Mouse (Mus musculus) forebrain, embryonic 11.5 days (tissue): ENCODE measurements around the gene Rprd1b. TPM values are rescaled to one million over a fixed set of nuclear protein-coding genes. Genes with fewer than 3 reads are reported as not detected.

Source experiments
- ATAC-seq: fragments of 200-750 bp; cut with Nextera tagmentation; replicated peaks from 2 replicates; pipeline ENCODE4 v1.8.0; 2017; ENCODE audit warnings: moderate TSS enrichment; ENCODE audit not compliant: low FRiP score
- DNase-seq: peaks from one replicate; pipeline ENCODE4 v3.0.0-alpha.2; 2017; ENCODE audit warnings: low spot score
- H3K27ac ChIP-seq: fragments of 300-500 bp; sonication (generic); 2 replicates; pipeline ENCODE4 v1.5.1; 2014; ENCODE audit warnings: low read depth, low read length
- H3K27me3 ChIP-seq: fragments of 300-500 bp; sonication (generic); 2 replicates; pipeline ENCODE4 v1.6.1; 2014; ENCODE audit warnings: mild to moderate bottlenecking, low read length, mixed read lengths; ENCODE audit not compliant: control insufficient read depth, insufficient read depth
- H3K36me3 ChIP-seq: fragments of 300-500 bp; sonication (generic); 2 replicates; pipeline ENCODE4 v1.6.1; 2014; ENCODE audit warnings: mild to moderate bottlenecking, low read length, moderate library complexity, mixed read lengths; ENCODE audit not compliant: control insufficient read depth, insufficient read depth
- H3K4me1 ChIP-seq: fragments of 300-500 bp; sonication (generic); replicated peaks from 2 replicates; pipeline ENCODE4 v1.6.1; 2014; ENCODE audit warnings: low read length, mixed read lengths; ENCODE audit not compliant: control insufficient read depth, insufficient read depth
- H3K4me2 ChIP-seq: fragments of 300-500 bp; sonication (generic); 2 replicates; pipeline ENCODE4 v1.6.1; 2014; ENCODE audit warnings: low read depth, mild to moderate bottlenecking, low read length, moderate library complexity, mixed read lengths; ENCODE audit not compliant: severe bottlenecking
- H3K4me3 ChIP-seq: fragments of 300-500 bp; sonication (generic); 2 replicates; pipeline ENCODE4 v1.5.1; 2014; ENCODE audit warnings: low read depth, low read length
- H3K9ac ChIP-seq: fragments of 300-500 bp; sonication (generic); 2 replicates; pipeline ENCODE4 v1.6.1; 2014; ENCODE audit warnings: low read length
- H3K9me3 ChIP-seq: fragments of 300-500 bp; sonication (generic); 2 replicates; pipeline ENCODE4 v1.6.1; 2016; ENCODE audit warnings: low read length, mixed read lengths; ENCODE audit not compliant: control insufficient read depth
- whole genome bisulfite sequencing: fragments of 180-500 bp; shearing (Covaris S2); extraction: QIAGEN DNeasy Blood & Tissue Kit; methylation state at CpG from one replicate; pipeline ENCODE4 v1.1.7; 2014; 5-methylcytosine and 5-hydroxymethylcytosine counted together
- polyA plus RNA-seq: library from polyadenylated mRNA; unstranded; fragments of >200 nt; fragmentation: Nextera tagmentation; extraction: Ambion mirVana; gene quantifications from 2 replicates; pipeline ENCODE4 v1.2.1, GENCODE M21; 2014

The Rprd1b gene
- polyA plus RNA-seq, 1 experiment from 2014 or later, result 65.6 TPM

GRCm38 (mm10) chr2:158163034-158163433 lies 134.7 kb downstream of the Rprd1b start:
- no peak for DNase-seq
- Histone ChIP-seq H3K27me3 (no peaks in the 10 kb centered on the region), H3K4me2 (no peak overlapping the region), H3K9me3 (no peaks in the 10 kb centered on the region), H3K36me3 (no peaks in the 10 kb centered on the region), H3K9ac (no peak overlapping the region), H3K4me3 (no peak overlapping the region), H3K27ac (no peak overlapping the region), H3K4me1 (no peaks in the 10 kb centered on the region)
- 84% methylated on average over 6 of the region's 6 CpGs for WGBS
- no peak for ATAC-seq

- Histone ChIP-seq H3K27ac (no peak overlapping the region), H3K4me2 (no peak overlapping the region), H3K9me3 (no peaks in the 10 kb centered on the region), H3K36me3 (no peaks in the 10 kb centered on the region), H3K4me1 (no peaks in the 10 kb centered on the region), H3K4me3 (no peak overlapping the region), H3K9ac (no peak overlapping the region), H3K27me3 (no peaks in the 10 kb centered on the region)
- 82% methylated on average over 4 of the region's 4 CpGs for WGBS
- ATAC-seq, result no peak
- DNase-seq, result no peak
These were observed 137.5 kb downstream of the Rprd1b start for GRCm38 (mm10) chr2:158165776-158166175.

DNA sequence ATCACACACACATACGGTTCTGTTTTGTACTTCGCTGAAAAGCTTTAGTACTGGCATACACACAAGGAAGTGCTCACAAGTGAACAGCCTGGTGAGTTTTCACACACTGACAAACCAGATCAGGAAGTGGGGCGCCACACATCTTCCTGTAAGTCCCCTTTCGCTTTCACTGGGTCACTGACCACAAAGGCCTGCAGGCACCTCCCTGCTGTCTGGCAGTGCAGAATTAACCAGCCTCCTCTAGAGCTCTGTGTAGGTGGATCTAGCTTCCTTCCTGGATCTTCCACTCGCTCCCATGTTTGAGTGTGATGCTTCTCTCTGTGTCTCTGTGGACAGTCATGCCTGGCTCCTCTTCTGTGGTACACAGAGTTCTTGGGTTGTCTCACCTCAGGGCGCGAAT lies 138.3 kb downstream of the Rprd1b start:
- DNase-seq, result no peak
- H3K9me3 ChIP-seq, result no peaks in the 10 kb centered on the region
- WGBS, result 85% methylated on average over 7 of the region's 7 CpGs
- H3K27ac ChIP-seq, result no peak overlapping the region
- no peak overlapping the region for H3K4me2 ChIP-seq
- no peaks in the 10 kb centered on the region for H3K27me3 ChIP-seq
- H3K9ac ChIP-seq, result no peak overlapping the region
- H3K4me1 ChIP-seq, result no peaks in the 10 kb centered on the region
- no peaks in the 10 kb centered on the region for H3K36me3 ChIP-seq
- no peak for ATAC-seq
- no peak overlapping the region for H3K4me3 ChIP-seq

GRCm38 (mm10) chr2:158167496-158168205 lies 139.4 kb downstream of the Rprd1b start:
- Histone ChIP-seq H3K4me3 (no peak overlapping the region), H3K27ac (no peak overlapping the region), H3K9me3 (no peaks in the 10 kb centered on the region), H3K36me3 (no peaks in the 10 kb centered on the region), H3K9ac (no peak overlapping the region), H3K4me1 (no peaks in the 10 kb centered on the region), H3K4me2 (no peak overlapping the region), H3K27me3 (no peaks in the 10 kb centered on the region)
- WGBS, result 88% methylated on average over 9 of the region's 9 CpGs
- DNase-seq (no peak), ATAC-seq (no peak)

DNA sequence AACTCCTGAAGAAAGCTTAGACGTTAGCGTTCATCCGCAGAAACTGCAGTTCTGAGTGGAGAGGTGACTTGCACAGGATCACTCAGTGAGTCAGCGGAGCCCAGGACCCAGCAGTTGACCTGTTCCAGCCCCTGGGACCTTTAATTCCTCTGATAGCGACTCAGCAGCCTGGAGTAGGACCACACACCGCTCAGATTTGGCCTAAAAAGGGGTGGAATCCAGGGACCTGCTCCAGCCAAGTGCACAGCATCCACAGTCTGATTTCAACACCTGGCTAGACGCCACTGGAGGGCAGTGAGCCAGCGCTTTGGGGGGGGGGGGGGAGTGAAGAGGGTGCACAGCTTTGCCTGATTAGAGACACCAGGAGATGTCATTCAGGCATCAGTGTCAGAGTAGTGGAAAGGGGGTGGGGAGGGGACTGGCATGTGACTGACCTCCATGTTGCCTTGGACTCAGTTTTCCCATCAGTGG lies 140.5 kb downstream of the Rprd1b start:
- H3K9ac ChIP-seq, result no peak overlapping the region
- no peak overlapping the region for H3K4me3 ChIP-seq
- H3K4me1 ChIP-seq, result no peaks in the 10 kb centered on the region
- no peaks in the 10 kb centered on the region for H3K9me3 ChIP-seq
- ATAC-seq, result no peak
- H3K4me2 ChIP-seq, result no peak overlapping the region
- no peak overlapping the region for H3K27ac ChIP-seq
- no peaks in the 10 kb centered on the region for H3K27me3 ChIP-seq
- H3K36me3 ChIP-seq, result no peaks in the 10 kb centered on the region
- DNase-seq, result no peak
- 79% methylated on average over 8 of the region's 8 CpGs for WGBS

- H3K36me3 ChIP-seq, result no peaks in the 10 kb centered on the region
- H3K4me1 ChIP-seq, result no peaks in the 10 kb centered on the region
- H3K9ac ChIP-seq, result no peak overlapping the region
- no peaks in the 10 kb centered on the region for H3K27me3 ChIP-seq
- H3K27ac ChIP-seq, result no peak overlapping the region
- ATAC-seq (no peak), DNase-seq (no peak)
- 79% methylated on average over 6 of the region's 6 CpGs for WGBS
- no peak overlapping the region for H3K4me2 ChIP-seq
- H3K9me3 ChIP-seq, result no peaks in the 10 kb centered on the region
- no peak overlapping the region for H3K4me3 ChIP-seq
These were observed 141.1 kb downstream of the Rprd1b start for GRCm38 (mm10) chr2:158169351-158169750.

- WGBS, result 96% methylated on average over 7 of the region's 7 CpGs
- ATAC-seq, result no peak
These were observed 141.5 kb downstream of the Rprd1b start for GRCm38 (mm10) chr2:158169771-158170170.

DNA sequence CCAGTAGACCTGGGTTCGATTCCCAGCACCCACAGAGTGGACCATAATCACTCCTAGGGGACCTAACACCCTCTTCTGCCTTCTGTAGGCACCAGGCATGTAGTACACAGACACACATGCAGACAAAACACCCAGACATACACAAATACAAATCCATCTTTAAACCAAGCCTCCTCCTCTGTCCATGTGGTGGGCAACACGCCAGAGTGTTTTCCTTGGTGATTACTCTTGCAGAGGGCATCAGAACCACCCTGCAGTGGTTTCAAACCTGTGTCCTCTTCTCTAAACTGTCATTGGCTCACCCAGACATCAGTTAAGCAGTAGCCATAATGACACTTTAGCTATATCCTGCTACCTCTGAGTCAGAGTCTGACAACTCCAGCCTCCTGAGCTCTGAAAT lies 142.1 kb downstream of the Rprd1b start:
- no peak overlapping the region for H3K4me3 ChIP-seq
- no peaks in the 10 kb centered on the region for H3K9me3 ChIP-seq
- no peaks in the 10 kb centered on the region for H3K27me3 ChIP-seq
- no peaks in the 10 kb centered on the region for H3K4me1 ChIP-seq
- H3K36me3 ChIP-seq, result no peaks in the 10 kb centered on the region
- no peak overlapping the region for H3K4me2 ChIP-seq
- ATAC-seq, result no peak
- WGBS, result 91% methylated on average over 2 of the region's 2 CpGs
- no peak overlapping the region for H3K9ac ChIP-seq
- no peak for DNase-seq
- no peak overlapping the region for H3K27ac ChIP-seq

More at GRCm38 (mm10) chr2:158169771-158170170, 141.5 kb downstream of the Rprd1b start:
- Histone ChIP-seq H3K27me3 (no peaks in the 10 kb centered on the region), H3K4me2 (no peak overlapping the region), H3K27ac (no peak overlapping the region), H3K36me3 (no peaks in the 10 kb centered on the region), H3K4me1 (no peaks in the 10 kb centered on the region), H3K9me3 (no peaks in the 10 kb centered on the region), H3K9ac (no peak overlapping the region), H3K4me3 (no peak overlapping the region)
- DNase-seq, result no peak

- Histone ChIP-seq H3K9ac (no peak overlapping the region), H3K4me3 (no peak overlapping the region), H3K27me3 (no peaks in the 10 kb centered on the region), H3K27ac (no peak overlapping the region), H3K4me1 (peaks cover 15% of the 10 kb centered on the region; the same call in 1 of the 2 replicates), H3K4me2 (no peak overlapping the region), H3K9me3 (no peaks in the 10 kb centered on the region), H3K36me3 (no peaks in the 10 kb centered on the region)
- DNase-seq, result no peak
- ATAC-seq, result no peak
- 89% methylated on average over 5 of the region's 5 CpGs for WGBS
These were observed 146.1 kb downstream of the Rprd1b start for GRCm38 (mm10) chr2:158174438-158174837.
